Mouse (Mus musculus) retina, adult 2 months (tissue): ENCODE measurements around the gene Ddx21.

ENCODE experiments used
- DNase-seq: peaks from one replicate; pipeline ENCODE4 v3.0.0-alpha.2; 2012; ENCODE audit warnings: low read depth, low spot score

Ddx21 gene

DNA sequence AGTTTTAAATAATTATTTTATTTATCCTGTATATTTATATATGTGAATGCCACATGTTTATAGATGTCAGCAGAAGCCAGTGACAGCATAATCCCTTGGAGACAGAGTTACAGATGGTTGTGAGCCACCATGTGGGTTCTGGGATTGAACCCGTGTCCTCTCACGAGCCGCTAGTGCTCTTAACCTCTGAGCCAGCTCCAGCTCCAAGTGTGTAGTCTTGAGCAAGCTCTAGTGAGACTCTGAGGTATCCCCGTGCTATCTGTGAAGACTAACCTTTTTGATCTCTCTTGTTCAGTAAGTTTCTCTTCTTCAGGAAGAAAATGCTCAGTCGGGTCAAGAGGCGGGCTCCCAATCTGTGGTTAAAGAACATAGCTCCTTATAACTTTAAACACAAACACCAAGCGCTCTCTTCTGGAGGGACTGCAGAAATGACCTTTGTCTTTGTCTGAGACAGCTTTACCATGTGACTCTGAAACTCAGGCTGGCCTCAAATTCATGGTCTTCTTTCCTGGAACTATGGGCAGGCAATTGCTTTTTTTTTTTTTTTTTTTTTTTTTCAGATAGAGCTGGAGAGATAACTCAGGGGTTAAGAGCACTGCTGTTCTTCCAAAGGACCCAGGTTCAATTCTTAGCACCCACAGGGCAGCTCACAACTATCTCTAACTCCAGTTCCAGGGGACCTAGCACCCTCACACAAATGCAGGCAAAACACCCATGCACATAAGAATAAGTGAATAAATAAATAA lies 31.8 kb downstream of the Ddx21 start:
- no peak for DNase-seq

DNA sequence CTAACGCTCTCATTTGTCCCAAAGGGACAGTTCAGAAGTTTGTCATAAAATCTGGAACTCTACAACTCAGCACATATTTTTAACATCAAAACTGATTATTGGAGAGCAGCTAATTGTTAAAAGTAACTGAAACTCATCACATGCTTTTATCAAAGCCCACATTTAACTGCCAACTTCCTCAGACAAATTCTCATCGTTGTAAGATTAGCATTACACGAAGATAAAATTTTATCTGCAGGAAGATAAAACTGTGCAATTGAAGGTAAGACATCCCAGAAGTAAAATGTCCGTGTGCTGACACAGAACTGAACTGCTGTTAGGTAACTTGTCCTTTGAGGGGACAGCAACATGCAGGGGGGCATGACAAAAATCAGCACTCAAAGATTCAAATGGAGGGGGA lies 33.2 kb downstream of the Ddx21 start:
- no peak for DNase-seq

DNA sequence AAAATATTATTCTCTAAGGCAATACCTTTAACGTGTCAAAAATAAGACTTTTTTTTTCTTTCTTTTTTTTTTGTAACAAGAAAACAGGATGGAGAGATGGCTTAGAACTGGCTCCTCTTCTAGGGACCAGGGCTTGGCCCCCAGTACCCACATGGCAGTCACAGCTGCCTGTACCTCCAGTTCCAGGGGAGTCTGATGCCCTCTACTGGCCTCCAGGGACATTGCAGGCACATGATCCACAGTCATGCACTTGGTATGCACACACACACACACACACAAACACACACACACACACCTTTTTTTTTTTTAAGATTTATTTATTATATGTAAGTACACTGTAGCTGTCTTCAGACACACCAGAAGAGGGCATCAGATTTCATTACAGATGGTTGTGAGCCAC lies 44.3 kb downstream of the Ddx21 start:
- no peak for DNase-seq

DNA sequence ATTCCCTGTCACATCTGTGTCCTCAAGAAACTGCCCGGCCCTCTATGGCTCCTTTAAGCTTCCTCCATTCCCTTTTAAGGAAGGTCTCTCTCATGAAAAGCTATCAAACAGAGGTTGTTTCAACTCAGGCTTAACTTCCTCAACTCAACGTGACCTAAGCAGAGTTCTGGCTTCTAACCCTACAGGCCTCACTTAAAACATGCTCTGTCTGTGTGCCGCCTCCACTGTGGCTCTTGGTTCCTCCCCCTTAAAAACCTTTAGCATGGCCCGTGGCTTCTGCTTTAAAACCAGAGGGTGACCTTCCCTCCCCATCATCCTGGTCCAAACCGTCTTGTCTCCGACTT lies 45.6 kb downstream of the Ddx21 start:
- no peak for DNase-seq

DNA sequence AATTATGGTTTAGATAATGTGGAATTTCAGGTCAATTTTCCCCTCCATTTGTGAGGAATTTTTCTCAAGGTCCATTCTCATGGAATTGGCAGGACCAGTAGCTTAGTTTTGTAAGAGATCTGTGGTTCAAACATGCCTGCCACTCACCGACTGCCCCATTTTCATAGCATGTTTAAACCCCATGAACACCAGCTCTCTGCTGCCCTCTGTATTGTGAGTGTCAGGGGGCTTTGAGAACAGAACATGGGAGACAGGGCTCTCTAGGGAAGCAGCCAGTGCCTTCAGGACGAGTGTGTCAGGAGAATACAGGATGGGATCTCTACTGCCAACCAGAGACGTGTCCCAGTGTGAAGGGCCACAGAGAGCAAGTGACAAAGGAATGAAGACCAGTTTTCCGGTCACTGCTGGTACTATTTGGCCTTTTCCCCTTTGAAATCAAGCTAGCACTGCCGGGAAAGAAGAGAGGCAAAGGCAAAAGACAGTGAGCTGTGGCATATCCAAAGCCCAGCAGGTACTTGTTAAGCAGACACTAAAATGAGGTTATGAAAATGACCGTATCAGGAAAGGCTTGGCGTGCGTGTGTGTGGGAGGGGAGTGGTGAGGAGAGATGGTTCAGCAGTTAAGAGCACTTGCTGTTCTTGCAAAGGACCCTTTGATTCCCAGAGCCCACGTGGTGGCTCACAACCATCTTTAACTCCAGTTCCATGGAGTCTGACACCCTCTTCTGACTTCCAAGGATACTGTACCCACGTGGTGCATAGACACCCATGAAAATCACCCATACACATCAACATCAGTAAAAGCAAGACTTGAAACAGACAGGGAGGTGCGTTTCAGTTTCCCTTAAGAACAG lies 46.1 kb downstream of the Ddx21 start:
- no peak for DNase-seq

DNA sequence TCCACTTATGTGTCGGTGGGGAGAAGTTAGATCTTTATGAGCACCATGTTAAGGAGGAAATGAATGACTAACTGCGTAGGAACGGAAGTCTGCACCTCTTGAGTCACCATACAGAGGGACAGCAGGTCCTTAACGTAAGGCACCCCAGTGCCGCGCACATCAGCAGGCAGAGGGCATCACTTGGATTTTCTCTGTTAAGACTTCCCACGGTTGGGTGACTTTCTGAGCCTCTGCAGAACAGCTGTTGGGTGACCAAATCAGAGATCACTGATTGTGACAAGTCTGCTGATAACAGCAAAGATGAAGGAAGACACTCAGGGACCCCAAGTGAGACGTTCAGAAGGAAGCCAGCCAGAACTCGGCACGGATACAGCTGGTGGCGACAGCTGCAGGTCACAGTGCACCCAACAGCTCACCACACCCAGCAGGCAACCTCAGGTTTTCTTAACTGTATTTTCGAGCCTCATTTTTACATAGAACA lies 48.4 kb downstream of the Ddx21 start:
- no peak for DNase-seq

DNA sequence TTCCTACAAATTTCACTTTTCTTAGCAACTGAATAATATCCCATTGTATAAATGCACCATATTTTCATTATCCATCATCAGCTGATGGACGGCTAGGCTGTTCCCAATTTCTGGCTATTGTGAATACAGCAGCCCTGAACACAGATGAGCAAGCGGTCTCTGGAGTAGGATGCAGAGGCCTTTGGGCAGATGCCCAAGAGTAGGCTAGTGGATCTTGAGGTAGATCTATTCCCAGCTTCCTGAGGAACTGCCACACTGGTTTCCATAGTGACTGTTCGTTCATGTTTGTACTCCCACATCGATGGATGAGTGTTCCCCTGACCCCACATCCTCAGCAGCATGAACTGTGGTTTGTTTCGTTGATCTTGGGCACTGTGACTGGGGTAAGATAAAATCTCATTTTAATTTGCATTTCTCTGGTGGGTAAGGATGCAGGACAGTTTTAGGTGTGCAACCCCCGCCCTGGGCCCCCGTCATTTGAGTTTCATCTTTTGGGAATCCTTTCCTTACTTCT lies 51.2 kb downstream of the Ddx21 start:
- no peak for DNase-seq

DNA sequence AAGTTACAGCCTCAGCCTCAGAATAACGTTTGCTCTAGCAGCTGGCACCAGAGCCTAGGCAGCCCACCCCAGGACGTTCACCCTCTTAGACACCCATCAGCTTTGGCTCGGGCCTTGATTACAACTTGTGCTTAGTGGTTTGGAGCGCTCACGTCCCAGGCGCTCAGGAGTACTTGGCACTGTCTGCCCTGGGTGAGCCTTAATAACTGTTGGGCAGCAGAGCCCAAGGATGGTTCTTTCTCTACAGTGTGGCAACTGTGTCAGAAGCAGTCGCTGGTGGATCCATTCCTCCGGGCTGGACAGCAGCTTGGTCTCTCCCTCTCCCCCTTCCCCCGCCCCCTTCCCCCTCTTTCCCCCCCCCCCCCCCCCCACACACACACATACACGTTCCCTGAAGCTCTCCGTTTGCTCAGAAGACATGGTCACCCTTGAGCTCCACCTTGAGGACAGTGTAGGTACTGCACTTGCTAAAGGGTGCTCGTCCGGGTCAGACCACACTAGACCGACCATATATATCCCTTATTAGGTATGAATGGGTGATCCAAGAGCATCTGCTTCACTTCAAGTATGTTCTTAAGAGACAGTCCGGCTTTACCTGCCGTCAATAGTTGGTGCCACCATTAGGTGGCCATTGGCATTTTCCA lies 52.4 kb downstream of the Ddx21 start:
- peak; percentile 33 for DNase-seq

DNA sequence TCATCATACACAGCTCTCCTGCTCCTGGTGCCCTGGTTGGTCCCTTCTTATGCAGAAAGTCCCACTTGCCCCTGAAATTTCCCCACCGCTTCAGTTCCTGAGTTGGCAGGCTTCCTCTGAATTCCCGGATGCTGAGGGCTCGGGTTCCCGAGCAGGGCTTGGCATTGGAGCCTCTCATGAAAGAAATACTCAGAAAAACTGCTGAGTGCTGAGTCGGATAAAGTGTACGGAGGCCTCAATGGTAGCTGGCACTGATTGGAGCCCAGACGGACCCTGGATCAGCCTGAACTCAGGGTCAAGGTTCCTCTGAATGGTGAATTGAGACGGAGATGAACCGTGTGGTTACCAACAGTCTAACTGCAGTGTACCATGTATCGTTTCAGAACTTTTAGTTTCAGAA lies 55.6 kb downstream of the Ddx21 start:
- DNase-seq = no peak

DNA sequence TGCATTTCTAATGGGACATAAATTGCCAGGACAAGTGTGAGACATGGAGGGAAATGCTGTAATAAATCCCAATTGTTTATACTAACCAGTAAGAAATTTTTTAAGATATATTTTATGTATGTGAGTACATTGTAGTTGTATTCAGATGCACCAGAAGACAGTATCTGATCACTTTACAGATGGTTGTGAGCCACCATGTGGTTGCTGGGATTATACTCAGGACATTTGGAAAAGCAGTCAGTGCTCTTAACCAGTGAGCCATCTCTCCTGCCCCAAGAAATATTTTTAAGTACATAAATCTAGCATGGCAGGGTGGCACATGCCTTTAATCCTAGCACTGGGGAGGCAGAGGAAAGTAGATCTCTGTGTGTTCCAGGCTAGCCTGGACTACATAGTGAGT lies 56.3 kb downstream of the Ddx21 start:
- no peak for DNase-seq

DNA sequence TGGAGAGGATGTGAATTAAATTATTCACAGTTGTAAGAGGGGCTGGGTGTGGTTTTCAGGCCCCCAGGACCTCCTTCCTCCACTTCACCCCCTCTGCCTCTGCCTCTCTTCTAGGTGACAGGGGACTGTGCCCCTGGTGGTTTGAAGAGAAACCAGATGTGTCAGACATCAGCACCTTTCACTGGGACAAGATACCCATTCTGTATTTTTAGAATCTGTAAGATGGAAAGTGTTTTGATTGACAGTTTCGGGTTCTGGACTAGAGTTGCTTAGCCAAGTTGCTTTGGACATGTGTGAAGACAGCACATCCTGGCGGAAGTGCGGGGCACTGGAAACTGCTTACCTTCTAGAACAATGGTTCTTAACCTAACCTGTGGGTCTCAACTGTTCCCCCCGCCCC lies 57.8 kb downstream of the Ddx21 start:
- DNase-seq = no peak

DNA sequence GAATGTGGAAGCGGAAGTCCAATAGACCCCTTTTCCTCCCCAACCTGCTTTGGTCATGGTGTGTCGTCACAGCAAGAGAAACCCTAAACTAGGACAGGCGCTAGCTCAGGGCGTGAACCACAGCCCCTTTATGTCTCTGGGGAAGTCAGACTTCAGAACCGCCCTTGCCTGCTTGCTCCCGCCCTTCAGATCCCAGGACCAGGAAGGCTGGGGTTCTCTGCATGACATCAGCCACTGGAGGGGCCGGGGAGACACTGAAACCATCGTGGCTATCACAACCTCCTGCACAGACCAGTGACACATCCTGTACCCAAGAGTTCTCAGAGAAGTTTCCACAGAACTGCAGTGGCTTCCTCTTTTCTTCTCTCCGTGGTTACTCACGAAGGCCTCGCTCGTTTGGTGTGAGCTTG lies 58.7 kb downstream of the Ddx21 start:
- DNase-seq = no peak

DNA sequence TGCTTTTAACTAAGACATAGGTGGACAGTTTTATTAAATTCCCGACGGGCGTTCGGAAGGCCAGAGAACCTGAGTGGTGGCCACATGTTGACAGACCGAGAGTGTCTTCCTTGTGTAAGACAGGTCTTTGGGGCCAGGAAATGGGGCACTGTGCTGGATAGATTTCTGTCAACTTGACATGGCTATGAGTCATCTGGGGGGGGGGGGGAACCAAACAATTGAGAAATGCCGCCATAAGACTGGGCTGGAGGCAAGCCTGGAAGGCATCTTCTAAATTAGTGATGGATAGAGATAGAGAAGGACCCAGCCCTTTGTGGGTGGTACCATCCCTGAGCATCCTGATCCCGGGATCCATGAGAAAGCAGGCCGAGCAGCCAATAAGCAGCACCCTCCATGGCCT lies 59.2 kb downstream of the Ddx21 start:
- no peak for DNase-seq

DNA sequence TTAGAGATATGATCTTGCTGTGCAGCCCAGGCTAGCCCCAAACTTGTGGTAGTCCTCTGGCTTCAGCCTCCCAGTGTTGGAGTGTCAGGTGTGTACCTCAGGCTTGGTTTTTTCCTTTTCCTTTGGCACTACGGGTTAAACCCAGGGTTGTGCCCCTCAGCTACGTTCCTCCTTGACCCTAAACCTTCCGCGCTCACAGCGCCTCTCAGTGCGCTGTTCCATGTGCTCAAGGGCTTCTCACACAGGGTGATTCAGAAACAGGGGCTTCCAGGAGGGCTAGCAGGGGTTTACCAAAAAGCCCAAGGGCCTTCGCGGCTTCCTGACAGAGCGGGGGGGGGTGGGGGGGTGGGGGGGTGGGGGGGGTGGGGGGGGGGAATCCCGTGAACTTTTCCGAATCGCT lies 59.6 kb downstream of the Ddx21 start:
- DNase-seq = no peak

DNA sequence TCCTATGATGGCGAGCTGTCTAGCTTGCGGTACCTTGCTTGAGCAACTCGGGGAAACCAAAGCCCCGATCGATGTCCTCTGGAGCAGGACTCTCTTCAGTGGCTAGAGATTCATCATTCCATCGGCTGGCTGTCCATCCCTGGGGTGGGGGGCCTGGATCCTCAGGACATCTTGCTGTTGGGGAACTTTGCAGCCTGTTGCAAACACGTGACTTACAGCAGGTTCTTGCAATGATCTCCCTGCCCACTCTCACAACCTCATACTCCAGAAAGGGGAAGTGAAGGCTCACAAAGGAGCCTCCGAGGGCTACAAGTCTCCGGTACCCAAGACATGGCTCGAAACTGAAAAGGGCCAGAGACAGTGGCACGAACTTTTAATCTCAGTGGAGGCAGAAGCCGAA lies 60.6 kb downstream of the Ddx21 start:
- DNase-seq = no peak

DNA sequence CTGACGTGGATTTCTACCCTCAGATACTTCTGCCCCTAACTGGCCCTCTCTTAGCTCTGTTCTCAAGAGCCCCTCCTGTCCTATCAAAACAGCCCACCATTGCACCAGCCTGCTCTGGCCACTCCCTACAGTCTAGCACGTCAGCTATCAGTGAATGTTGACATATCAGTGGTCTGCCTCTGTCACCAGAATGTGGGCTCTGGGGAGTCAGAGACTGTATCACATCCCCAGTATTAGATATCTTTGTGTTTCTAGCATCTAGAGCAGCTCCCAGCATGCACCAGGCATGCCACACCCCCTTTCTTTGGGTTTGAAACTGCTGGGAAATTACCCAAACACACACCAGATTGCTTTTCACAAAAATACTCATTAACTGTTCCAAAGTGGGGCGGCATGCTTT lies 61.3 kb downstream of the Ddx21 start:
- DNase-seq = no peak

DNA sequence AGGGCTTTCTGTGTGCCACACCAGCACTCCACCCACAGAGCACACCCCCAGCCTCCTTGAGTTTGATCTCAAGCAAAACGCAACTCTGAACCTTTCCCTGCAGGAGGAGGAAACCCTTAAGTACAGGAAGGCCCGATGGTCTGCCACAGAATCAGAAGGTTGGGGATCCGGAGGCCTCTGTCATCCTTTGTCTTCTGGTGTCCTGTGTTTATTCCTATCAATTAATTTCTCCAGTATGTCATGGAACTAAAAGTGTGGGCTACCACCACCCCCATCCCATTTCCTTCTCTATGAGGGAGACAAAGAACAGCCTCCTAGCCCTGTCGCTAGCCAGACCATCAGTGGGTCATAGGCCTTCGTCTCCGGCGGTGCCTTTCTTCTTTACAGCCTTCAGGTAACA lies 67.6 kb downstream of the Ddx21 start:
- DNase-seq = no peak

DNA sequence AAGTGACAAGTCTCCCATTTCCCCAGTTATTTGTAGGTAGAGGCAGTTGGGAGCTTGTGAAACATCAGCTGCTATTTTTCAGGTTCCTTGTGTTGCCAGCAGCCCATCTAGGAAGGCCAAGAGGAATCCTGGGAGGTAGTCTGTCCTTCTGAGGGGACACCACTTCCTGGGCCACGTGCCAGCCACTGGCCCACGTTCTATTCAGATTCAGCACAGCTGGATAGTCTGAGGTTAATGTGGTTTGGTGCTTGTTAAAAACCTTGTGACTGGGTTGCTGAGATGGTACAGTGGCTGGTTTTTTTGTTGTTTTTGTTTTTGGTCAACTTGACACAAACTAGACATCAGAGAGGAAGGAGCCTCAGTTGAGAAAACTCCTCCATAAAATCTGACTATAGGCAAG lies 69.2 kb downstream of the Ddx21 start:
- no peak for DNase-seq
